Mouse (Mus musculus) kidney, adult 9 months (tissue): ENCODE measurements at regions not wholly inside any gene's neighbourhood (a gene's known extent, or its start where the extent isn't known, plus 50 kb on each side); places are given as distances from the start of the nearest gene placed in this dataset.

Experiments
- DNase-seq: peaks from one replicate; pipeline ENCODE4 v3.0.0; 2022

- peak; percentile 2 for DNase-seq
Observed at GRCm38 (mm10) chr3:133877310-133877709, 332.4 kb upstream of the Tet2 start.

GRCm38 (mm10) chr3:133880626-133881025 is 335.7 kb upstream of the Tet2 start:
- no peak for DNase-seq

GRCm38 (mm10) chr3:133901931-133902330 is 334.4 kb upstream of the Cxxc4 start:
- no peak for DNase-seq

- DNase-seq: no peak
Observed at GRCm38 (mm10) chr3:133922200-133922599, 314.1 kb upstream of the Cxxc4 start.

GRCm38 (mm10) chr3:133965322-133965721 is 271.0 kb upstream of the Cxxc4 start:
- no peak for DNase-seq

GRCm38 (mm10) chr3:133968176-133968575 is 268.1 kb upstream of the Cxxc4 start:
- DNase-seq: no peak

GRCm38 (mm10) chr3:133972774-133973173 is 263.5 kb upstream of the Cxxc4 start:
- peak; percentile 1 for DNase-seq

- no peak for DNase-seq
Observed at GRCm38 (mm10) chr3:133987681-133988080, 248.6 kb upstream of the Cxxc4 start.

GRCm38 (mm10) chr3:133993971-133994370 is 242.3 kb upstream of the Cxxc4 start:
- DNase-seq: no peak

- no peak for DNase-seq
Observed at GRCm38 (mm10) chr3:133999965-134000364, 236.3 kb upstream of the Cxxc4 start.

GRCm38 (mm10) chr3:134000595-134000994 is 235.7 kb upstream of the Cxxc4 start:
- no peak for DNase-seq

GRCm38 (mm10) chr3:134014805-134015204 is 221.5 kb upstream of the Cxxc4 start:
- DNase-seq: no peak

GRCm38 (mm10) chr3:134015412-134015811 is 220.9 kb upstream of the Cxxc4 start:
- DNase-seq: no peak

- DNase-seq: no peak
Observed at GRCm38 (mm10) chr3:134033862-134034261, 202.4 kb upstream of the Cxxc4 start.

- no peak for DNase-seq
Observed at GRCm38 (mm10) chr3:134036310-134036934, 199.9 kb upstream of the Cxxc4 start.

GRCm38 (mm10) chr3:134050649-134051048 is 185.6 kb upstream of the Cxxc4 start:
- no peak for DNase-seq

GRCm38 (mm10) chr3:134082461-134082860 is 153.8 kb upstream of the Cxxc4 start:
- DNase-seq: no peak

GRCm38 (mm10) chr3:134099471-134100125 is 136.7 kb upstream of the Cxxc4 start:
- peak; percentile 4 for DNase-seq

- DNase-seq: no peak
Observed at GRCm38 (mm10) chr3:134102151-134102738, 134.0 kb upstream of the Cxxc4 start.

GRCm38 (mm10) chr3:134104625-134105024 is 131.7 kb upstream of the Cxxc4 start:
- no peak for DNase-seq

GRCm38 (mm10) chr3:134105112-134105511 is 131.2 kb upstream of the Cxxc4 start:
- DNase-seq: no peak

GRCm38 (mm10) chr3:134105567-134105966 is 130.7 kb upstream of the Cxxc4 start:
- DNase-seq: no peak

GRCm38 (mm10) chr3:134114501-134114900 is 121.8 kb upstream of the Cxxc4 start:
- no peak for DNase-seq

- no peak for DNase-seq
Observed at GRCm38 (mm10) chr3:134115007-134115406, 121.3 kb upstream of the Cxxc4 start.
